Mouse (Mus musculus) G1E (cell line): ENCODE results near the gene 4931428L18Rik.

Source experiments
- CTCF ChIP-seq: IDR thresholded peaks from 2 replicates; pipeline ENCODE4 v1.5.1; 2012; ENCODE audit warnings: low read depth, low read length, inconsistent platforms, mixed read lengths
- GATA1 ChIP-seq: IDR thresholded peaks from 2 replicates; pipeline ENCODE4 v1.6.1; 2012; ENCODE audit warnings: borderline replicate concordance, low read length, inconsistent platforms, mixed read lengths
- TAL1 ChIP-seq: conservative IDR thresholded peaks from 2 replicates; pipeline ENCODE4 v1.6.1; 2012; ENCODE audit warnings: low read depth, low read length, inconsistent platforms, mixed read lengths

- no peak for TF ChIP-seq GATA1
- no peak for TF ChIP-seq CTCF
- no peak for TF ChIP-seq TAL1
These were observed 57.8 kb downstream of the 4931428L18Rik start for GRCm38 (mm10) chr1:31164527-31165189.
